Mouse (Mus musculus) MEL (cell line): Measurements from ENCODE around the gene Trim58.

Source experiments
- CHD2 ChIP-seq: IDR thresholded peaks from 2 replicates; pipeline ENCODE4 v1.6.1; 2011; ENCODE audit warnings: low read length, improper control_type of control experiment
- CTCF ChIP-seq, 3 experiments: IDR thresholded peaks in 2 of 3; conservative IDR thresholded peaks in 1 of 3; 2 replicates each; pipeline ENCODE4 v1.5.1; 2011 to 2012; ENCODE audit warnings: low read length in 3 of 3, low read depth in 2 of 3, mild to moderate bottlenecking in 2 of 3, improper control_type of control experiment in 1 of 3, inconsistent platforms in 1 of 3, mixed read lengths in 1 of 3, moderate library complexity in 1 of 3; ENCODE audit not compliant: control insufficient read depth in 1 of 3, insufficient read depth in 1 of 3, poor library complexity in 1 of 3, severe bottlenecking in 1 of 3
- EP300 ChIP-seq, 2 experiments: IDR thresholded peaks; 2 replicates each; pipeline ENCODE4 v1.6.1; 2011; ENCODE audit warnings: improper control_type of control experiment in 2 of 2, low read length in 2 of 2, low read depth in 1 of 2, mild to moderate bottlenecking in 1 of 2
- GATA1 ChIP-seq: IDR thresholded peaks from 2 replicates; pipeline ENCODE4 v1.6.1; 2011; ENCODE audit warnings: low read depth, low read length, improper control_type of control experiment
- KAT2A ChIP-seq: conservative IDR thresholded peaks from 2 replicates; pipeline ENCODE4 v1.6.1; 2012; ENCODE audit warnings: low read depth, low read length, improper control_type of control experiment, inconsistent platforms
- MAFK ChIP-seq: IDR thresholded peaks from 2 replicates; pipeline ENCODE4 v1.6.1; 2011; ENCODE audit warnings: low read depth, mild to moderate bottlenecking, low read length, improper control_type of control experiment, borderline replicate concordance
- POLR2A ChIP-seq, 2 experiments: IDR thresholded peaks; 2 replicates each; pipeline ENCODE4 v1.6.1; 2011 to 2012; ENCODE audit warnings: low read length in 2 of 2, mild to moderate bottlenecking in 2 of 2, control low read depth in 1 of 2, improper control_type of control experiment in 1 of 2, low read depth in 1 of 2, moderate library complexity in 1 of 2; ENCODE audit not compliant: control insufficient read depth in 1 of 2, insufficient read depth in 1 of 2, poor library complexity in 1 of 2
- RAD21 ChIP-seq: IDR thresholded peaks from 2 replicates; pipeline ENCODE4 v1.6.1; 2011; ENCODE audit warnings: mild to moderate bottlenecking, low read depth, low read length, improper control_type of control experiment
- SMC3 ChIP-seq: IDR thresholded peaks from 2 replicates; pipeline ENCODE4 v1.6.1; 2011; ENCODE audit warnings: low read depth, low read length, improper control_type of control experiment
- TAL1 ChIP-seq: IDR thresholded peaks from 2 replicates; pipeline ENCODE4 v1.6.1; 2012; ENCODE audit warnings: mild to moderate bottlenecking, inconsistent platforms, low read length, moderate library complexity, mixed read lengths
- TBP ChIP-seq: IDR thresholded peaks from 2 replicates; pipeline ENCODE4 v1.8.0; 2011; ENCODE audit warnings: low read depth, low read length, improper control_type of control experiment

DNA sequence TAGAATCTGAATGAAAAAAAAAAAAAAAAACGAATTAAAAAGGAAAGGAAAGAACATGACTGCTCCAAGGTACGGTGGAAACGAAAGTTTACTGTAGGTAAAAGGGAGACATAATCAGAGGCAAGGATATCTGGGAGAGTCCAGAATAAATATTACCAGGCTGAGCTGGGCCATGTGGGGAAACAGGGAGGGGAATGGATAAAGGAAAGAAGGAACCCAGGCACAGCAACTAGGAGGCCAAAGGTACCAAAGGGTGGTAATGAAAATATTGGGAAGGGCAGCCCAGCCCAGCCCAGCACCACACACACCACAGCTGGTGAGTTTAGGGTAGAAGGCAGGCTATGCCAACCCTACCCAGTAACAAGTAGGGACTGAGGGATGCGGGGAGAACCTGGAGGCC is 5.4 kb upstream of the Trim58 start:
- TF ChIP-seq CTCF (IDR thresholded peaks at IDR 0.05 in 2 of 3, conservative IDR thresholded peaks at IDR 0.05 in 1 of 3; ENCODE audit: control insufficient read depth in 1 of 3, insufficient read depth in 1 of 3, low read depth in 2 of 3, low read length in 3 of 3, poor library complexity in 1 of 3, severe bottlenecking in 1 of 3) (no peak), RAD21 (no peak), POLR2A (IDR thresholded peaks at IDR 0.05; ENCODE audit: control insufficient read depth in 1 of 2, insufficient read depth in 1 of 2, low read depth in 1 of 2, low read length in 2 of 2, poor library complexity in 1 of 2) (no peak), EP300 (IDR thresholded peaks at IDR 0.05; ENCODE audit: low read depth in 1 of 2, low read length in 2 of 2) (no peak), TAL1 (no peak), SMC3 (no peak), CHD2 (no peak), GATA1 (no peak), TBP (no peak), KAT2A (no peak), MAFK (no peak)
